Mouse (Mus musculus): ENCODE results near the gene Lmna.

The Lmna gene

DNA sequence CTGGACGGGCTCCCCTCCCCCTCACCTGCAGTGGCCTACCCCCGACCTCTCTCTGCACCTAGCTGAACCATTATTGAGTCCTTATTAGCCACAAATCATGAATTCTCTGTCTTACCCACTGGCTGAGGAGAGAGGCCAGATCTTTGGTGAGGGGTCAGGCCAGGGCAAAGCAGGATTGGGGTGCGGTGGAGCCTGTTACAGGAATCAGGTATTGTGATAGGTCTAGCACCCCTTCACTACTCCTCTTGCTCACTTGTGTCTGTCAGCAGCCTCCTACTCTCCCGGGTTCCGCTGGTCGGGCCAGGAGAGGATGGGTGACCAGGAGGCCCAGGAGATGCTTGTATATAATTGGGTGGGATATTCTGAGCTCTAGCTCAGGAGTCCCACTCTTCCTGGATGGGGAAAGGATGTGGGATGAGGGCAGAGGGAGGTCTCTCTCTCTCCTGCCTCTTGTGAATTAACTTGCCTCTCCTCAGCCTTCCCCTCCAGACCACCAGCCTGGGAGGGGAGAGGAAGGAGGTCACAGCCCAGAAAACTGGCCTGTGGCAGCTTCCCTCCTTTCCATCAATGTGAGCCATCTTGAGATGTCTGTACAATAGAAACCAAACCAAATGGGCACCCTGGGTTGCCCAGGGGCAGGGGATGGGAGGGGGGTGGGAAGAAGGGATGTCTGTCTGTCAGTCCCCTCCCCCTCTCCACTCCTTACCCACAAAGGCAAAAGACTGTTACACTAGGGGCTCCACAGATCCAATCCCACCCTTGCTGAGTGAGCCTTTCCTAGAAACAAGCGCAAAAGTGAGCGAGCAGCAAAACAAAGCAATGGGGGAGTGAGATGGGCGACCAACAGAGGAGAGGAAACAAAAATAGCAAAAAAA is 28.8 kb upstream of the Lmna start:
- DNase-seq = no peak

DNA sequence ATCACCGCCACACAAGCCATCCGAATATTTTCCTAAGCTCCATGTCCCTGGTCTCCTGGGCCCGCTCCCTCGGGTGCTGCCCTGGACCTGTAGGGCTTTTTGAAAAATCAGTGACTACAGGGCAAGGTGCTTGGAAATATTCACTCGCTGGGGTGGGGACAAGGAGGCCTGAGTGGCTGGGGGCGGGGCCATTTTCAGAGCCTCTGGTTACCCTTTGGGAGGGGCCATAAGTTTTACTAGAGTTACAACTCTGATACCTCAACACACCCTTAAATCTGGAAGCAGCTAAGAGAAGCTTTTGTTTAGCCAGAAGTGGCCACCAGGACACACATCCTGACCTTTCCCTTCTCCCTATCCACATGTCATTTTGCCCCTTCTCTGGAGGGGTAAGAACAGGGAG is 27.4 kb upstream of the Lmna start:
- peak; percentile 42 for DNase-seq

DNA sequence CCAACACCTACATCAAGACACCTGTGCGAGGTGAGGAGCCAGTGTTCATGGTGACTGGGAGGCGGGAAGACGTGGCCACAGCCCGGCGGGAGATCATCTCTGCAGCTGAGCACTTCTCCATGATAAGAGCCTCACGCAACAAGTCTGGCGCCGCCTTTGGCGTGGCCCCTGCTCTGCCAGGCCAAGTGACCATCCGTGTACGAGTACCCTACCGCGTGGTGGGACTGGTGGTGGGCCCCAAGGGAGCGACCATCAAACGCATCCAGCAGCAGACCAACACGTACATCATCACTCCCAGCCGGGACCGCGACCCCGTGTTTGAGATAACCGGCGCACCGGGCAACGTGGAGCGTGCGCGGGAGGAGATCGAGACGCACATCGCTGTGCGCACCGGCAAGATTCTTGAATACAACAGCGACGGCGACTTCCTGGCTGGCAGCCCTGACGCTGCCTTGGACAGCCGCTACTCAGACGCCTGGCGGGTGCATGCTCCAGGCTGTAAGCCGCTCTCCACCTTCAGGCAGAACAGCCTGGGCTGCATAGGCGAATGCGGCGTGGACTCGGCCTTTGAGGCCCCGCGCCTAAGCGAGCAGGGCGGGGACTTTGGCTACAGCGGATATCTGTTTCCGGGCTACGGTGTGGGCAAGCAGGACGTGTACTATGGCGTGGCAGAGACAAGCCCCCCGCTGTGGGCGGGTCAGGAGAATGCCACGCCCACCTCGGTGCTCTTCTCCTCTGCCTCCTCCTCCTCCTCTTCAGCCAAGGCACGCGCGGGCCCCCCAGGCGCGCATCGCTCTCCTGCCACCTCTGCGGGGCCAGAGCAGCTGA is 26.6 kb upstream of the Lmna start:
- DNase-seq = peak; percentile 85

DNA sequence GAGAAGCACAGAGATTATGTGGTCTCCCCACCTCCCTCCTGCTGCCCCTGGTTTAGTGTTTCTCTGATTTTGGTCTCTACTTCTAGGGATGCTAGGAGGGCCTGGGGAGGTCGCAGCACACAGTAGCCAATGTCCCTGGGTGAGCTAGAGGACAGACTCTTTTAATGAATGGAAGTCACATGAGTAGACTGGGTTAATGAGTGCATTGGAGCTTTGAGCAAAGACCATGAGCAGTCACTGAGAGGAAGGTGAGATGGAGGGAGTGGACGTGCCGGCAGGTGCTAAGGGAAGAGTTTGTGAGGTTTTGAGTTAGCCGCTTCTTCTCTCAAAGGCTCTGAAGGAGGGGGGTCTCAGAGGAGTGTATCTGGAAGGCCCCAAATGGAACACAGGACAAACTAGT is 25.8 kb upstream of the Lmna start:
- no peak for DNase-seq

DNA sequence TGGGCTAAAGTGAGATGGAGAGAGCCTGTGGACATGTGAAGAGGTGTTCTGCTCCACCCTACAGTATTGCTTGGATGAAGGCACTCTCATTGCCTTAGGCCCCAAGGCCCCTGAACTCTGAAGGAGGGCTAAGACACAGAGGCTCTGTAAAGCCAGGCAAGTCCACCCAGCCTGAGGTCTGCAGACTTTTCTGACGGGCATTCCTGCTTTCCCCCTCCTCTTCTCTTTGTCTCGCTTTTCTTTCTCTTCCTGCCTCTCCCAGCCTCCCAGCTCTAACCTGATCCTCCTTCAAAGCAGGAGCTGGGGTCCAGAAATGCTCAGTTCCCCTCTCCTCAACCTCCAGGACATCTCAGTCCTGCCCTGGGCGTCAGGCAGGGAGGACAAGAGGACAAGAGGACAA is 25.2 kb upstream of the Lmna start:
- DNase-seq = no peak

DNA sequence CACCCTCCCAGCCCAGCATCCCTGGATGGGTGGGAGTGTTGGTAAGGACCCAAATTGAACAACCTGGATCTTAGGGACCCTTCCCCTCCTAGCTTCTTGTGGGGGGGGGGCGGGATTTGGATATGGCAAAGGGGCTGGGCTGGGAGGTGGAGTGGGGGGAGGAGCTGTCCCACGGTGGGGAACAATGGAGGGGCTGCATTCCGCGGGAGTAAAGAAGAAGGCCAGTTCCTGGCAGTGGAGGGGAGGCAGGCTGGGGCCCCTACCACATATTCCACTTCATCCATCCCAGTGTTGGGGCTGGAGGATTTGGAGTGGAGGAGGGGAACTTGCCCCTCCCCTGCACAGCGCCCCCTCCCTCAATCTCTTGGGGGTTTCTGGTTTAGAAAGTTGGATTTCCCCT is 23.9 kb upstream of the Lmna start:
- no peak for DNase-seq

DNA sequence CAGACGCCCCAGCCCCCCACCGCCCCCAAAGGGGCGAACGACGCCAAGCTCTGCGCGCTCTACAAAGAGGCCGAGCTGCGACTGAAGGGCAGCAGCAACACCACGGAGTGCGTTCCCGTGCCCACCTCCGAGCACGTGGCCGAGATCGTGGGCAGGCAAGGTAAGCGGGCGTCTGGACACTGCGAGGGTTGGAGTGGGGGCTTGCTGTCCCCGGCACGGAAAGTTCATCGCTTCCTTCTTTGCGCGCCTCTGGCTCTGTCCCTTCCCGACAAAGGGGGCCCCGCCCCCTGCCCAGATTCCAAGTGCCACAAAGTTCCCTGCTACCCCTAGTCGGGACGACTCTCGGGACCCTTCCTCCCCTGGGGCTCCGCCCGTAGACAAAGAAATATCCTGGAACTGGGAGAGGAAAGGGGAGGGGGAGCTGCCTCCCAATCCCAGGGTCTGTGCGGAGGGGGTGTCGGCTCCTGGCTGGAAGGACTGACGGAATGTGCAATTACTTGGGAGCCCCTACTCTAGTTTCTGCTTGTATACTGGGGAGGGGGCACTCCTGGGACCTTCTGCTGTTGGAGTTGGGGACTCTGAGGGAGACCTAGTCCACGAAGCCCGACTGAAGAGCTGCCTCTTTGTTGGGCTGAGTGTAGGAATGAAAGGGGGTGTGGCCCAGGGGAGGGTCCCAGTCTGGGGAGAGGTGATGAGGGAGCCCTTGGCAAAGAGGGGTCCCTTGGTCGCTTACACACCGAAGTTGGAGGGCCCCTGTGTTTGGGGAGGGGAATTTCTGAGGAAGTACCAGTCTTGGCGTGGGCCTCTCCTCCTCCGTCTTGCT is 23.1 kb upstream of the Lmna start:
- DNase-seq = peak; percentile 58

DNA sequence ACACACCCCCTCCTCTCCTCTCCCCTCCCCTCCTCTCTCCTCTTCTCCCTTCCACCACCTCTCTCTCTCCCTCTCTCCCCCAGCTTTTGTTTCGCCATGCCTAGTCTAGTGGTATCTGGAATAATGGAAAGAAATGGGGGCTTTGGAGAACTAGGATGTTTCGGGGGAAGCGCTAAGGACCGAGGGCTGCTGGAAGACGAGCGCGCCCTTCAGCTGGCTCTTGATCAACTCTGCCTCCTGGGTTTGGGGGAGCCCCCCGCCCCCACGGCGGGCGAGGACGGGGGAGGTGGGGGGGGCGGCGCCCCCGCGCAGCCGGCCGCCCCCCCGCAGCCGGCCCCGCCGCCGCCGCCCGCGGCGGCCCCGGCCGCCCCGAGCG is 22.5 kb upstream of the Lmna start, which contains the start of gene Mex3a:
Gene Mex3a, plus strand, starts transcription at position 97 of the 376 bp plus-strand sequence.
- no peak for DNase-seq

DNA sequence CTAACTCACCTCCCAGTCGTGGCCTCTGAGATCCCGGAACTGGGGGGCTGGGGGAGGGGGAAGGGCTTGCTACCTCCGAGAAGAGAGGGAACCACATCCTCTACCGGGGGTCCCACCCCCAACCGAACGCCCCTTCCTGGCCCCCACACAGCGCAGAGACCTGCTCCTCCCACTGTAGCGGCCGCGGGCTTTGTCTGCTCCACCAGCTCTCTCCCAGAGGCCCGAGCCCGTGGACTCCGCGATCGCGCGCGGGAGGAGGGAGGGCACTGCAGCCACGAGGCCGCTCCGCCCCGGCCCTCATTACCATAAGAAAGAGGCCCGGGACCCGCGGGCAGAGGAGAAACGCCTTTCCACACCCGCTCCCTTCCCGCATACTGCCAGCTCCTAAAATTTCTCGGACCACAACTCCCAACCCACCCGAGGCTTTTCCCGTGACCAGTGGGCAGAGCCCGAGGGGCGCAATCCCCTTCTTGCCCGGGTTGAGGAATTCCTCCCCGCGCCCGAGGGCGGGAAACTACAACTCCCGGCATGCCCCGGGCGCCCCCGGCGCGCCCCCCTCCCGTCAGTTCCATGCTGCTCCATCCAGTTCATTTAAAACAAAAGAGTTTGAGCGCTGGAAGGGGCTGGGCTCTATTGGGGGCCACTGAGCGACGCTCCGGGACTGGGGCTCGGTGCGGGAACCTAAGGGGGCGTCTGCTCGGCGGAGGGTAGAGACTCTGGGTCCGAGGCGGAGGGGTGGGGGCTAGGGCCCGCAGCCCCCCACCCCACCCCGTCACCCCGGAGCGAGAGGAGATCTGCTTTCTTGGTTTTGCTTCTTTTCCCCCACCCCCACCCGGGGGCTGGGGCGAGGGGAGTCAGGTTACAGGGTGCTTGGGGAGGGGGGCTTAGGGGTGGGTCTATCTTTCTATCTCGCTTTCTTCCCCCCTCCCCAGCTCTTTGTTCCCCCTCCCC is 21.9 kb upstream of the Lmna start:
- peak; percentile 94 for DNase-seq

DNA sequence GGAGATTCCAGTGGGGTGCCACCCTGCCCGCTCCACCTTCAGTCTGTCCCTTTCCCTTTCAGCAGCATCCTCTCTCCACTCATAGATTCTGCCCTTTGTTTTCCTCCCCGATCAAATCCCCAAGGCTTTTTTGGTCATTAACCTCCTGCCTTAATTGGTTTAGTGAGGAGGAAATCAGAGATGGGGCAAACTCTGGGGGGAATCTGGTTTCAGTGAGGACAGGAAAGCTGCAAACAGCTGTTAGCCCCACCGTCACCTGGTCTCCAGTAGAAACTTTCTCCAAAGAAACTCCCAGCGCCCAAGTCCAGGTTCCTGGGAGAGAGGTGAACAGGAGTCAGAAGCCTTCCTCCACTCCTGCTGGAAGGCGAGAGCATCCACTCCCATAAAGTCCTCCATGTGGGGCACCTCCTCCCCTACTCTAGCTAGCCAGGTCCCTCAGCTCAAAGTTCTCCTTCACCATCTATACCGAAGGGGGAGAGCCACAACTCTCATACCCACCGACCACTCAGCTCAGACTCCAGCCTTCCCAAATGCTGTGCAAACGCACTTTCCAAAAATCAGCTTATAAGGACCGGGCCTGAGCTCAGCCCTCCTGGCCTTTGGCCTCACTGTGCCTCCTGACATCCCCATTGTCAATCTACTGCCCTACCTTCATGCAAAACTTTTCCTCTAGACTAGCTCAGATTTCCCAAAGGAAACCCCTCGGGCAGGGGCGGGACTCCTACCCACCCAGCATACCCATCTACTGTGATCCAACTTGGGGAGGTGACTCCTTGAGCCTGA is 20.5 kb upstream of the Lmna start:
- DNase-seq = no peak

DNA sequence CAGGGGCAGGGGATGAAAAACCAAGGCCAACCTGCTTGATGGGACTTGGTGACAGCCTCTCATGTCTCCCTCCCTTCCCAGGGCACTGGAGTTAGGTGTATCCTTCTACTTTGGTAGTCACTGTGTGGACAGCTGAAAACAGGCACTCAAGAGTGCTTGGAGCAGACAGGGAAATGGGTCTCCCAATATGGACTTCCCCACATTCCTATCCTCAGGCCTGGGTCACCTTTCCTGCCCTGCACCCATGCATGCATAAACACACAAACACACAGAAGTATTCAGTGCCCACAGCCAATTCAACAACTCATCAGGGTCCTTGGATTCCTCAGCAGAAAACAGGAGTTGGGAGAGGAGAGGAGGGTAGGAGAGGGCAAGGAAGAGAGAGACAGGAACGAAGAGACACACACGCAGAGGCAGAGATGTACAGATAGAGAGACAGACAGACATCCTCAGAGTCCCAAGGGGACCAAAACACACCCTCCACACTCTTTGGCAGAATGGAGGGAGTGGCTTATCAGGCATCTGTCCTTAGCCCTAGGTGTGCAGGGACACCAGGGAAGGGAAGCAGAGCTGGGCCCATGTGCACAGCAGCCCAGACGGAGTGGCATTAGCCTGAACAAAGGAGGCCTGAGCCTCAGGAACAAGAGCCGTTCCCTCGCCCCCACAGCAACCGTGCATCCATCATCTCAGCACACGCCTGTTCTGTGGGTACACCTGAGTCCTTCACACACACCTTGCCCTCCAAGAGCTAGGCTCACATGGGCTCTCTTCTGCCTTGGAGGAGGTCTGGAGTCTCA is 19.6 kb upstream of the Lmna start:
- DNase-seq = no peak

DNA sequence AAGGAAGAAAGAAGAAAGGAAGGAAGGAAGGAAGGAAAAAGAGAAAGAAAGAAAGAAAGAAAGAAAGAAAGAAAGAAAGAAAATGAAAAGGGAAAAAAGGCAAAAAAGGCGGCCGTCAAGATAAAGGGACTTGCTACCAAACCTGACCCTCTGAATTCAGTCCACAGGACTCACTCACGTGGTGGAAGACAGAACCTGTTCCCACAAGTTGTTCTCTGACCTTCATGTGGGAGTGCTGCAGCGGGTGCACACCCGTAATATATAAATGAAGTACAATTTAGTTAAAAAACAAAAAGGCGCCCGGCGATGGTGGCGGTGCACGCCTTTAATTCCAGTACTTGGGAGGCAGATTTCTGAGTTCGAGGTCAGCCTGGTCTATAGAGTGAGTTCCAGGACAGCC is 18.9 kb upstream of the Lmna start:
- no peak for DNase-seq

DNA sequence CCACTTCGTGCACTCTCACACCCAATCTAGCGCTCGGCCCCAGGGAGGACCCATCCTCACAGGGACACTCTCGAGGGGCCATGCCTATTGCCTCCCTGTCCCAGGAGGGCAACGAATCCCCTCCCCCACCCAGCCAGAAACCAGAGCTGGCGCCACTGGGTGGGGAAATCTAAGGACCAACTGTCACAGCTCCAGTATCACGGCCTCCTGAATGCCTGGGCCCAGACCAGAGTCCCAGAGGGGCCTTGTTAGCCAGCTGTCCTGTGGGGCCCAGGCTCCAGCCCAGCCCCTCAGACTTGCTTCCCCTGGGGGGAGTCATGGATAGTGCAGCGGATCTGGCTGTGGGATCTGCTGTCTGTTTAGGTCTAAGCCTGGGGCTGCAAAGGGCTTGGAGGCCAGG is 17.8 kb upstream of the Lmna start:
- peak; percentile 41 for DNase-seq

DNA sequence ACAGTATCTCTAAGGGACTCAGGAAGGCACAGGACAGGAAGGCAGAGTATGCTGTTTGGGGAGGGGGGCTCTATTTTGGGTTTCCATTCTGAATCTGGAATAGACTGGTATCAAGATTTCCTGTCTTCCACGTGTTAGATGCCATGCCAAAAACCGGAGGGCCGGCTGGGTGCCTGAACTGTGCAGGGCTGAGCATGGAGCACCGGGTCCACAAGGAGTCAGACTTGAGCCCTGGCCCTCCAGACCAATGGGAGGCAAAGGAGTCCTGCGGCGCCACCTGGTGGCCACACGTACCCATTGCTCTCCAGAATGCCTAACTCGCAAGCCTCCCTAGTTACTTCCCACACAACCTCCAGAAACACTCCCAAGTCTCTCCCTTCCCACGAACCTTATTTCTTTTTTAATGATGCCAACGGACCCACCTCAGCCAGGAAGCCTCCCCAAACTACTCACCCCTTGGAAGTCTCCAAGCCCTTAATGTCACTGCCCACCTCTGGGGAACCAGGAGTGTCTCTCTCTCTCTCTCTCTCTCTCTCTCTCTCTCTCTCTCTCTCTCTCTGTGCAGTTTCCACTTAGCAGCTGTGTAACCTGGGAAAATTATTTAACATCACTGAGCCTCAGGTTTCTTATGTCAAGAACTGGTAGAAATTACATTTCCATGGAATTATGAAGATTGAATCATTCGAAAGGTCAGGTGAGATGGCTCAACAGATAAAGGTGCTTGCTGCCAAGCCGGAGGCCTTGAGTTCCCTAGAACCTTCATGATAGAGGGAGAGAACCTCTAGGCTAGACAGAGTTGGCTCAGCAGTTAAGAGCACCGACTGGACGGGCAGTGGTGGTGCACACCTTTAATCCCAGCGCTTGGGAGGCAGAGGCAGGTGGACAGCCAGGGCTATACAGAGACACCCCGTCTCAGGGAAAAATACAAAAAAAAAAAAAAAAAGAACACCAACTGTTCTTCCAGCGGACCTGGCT is 16.7 kb upstream of the Lmna start:
- peak; percentile 93 for DNase-seq

DNA sequence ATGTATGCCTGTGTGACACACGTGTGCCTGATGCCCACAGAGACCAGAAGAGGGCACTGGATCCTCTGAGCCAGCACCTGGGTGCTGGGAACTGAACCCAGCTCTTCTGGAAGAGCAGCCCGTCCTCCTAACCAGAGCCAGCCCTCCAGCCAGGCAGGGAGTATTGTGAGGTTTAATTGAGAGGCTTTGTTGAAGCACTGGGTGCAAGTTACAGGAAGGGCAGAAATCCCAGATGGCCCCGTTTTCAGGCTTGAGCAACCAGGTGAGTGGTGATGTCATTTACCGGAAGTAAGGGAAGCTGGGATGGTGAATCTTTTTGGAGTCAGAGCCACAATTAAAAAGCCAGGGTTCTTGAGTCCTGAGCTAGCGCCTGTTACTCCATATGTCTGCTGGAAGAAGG is 15.3 kb upstream of the Lmna start:
- DNase-seq = no peak

DNA sequence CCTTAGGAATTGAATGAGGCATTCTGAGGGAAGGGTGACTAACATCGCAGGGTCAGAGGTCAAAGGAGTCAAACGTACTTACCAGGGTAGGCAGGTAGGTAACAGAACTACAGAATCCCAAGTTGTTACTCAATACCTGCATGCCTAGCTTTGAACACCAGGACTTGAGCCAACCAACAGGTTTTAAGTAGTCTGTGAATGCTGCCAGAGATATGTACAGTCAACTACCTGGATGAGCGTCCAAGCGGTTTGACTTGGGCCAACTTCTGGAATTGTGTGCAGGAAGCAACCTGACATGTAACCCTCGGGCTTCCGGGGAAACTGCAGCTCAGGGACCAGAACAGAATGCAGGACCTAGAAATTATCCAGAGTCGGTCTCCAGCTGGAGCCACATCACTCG is 13.3 kb upstream of the Lmna start:
- DNase-seq = no peak

DNA sequence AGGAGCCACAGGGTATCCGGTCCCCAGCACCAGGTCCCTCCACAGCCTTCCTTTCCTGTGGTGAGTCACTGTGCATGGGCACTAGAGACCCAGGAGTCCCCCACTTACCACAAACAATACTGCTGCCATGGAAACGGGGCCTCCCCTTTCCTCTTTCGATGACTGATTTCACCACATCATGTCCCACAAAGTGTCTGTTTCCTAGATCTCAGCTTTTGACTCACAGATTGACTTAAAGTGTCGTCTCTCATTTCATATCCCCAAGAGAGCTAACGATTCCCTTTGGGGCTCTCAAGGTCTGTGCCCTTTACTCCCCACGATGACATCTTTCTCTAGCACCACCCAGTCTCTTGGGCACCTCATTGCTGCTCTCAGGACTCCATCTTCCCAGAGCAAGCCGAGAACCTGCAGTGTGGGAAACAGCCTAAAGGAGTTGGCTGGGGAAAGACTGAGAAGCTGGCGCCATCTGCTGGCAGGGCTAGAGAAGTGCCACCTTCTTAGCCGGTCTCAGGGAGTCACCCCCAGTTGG is 12.1 kb upstream of the Lmna start:
- DNase-seq = peak; percentile 83

DNA sequence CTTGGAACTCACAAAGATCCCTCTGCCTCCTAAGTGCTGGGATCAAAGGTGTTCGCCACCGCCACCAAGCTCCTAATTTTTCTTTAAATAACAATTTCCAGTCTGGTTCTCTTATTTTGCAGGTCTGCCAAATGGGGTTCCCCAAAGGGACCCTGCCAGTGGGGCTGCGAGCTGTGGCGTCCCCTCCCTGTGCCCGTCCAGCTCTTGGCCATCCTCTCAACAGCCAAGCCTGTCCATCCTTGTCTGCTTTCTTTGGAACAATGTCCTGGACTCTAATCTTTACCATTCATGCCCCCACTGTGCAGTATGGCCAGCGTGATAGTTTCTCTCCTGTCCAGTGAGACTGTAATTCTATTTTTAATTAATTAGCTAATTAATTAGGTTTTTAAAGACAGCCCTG is 11.4 kb upstream of the Lmna start:
- no peak for DNase-seq

DNA sequence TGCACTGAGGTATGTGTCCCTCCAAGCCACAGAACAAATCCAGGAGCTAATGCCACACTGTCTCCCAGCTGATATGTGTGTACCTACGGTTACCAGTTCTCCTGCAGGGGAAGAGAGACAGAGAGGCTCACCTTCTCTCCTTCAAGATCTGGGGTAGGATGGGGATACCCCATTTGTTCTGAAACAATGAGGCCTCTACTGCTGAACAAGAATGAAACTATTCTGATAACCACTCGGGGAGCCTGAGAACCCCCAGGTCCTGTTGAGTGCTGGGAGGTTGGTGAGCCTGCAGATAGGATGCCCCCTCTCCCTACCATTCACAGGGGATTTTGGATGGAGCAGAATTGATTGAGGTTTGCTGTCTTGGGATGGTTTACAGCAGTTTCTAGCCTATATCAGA is 10.3 kb upstream of the Lmna start:
- DNase-seq = no peak
